Mouse (Mus musculus) bone marrow macrophage, adult 2 months (primary cell): ENCODE measurements around the gene Gm17662.

Experiments
- CTCF ChIP-seq: IDR thresholded peaks from 2 replicates; pipeline ENCODE4 v1.5.1; 2012; ENCODE audit warnings: low read depth, mild to moderate bottlenecking, low read length, moderate library complexity
- POLR2A ChIP-seq: IDR thresholded peaks from 2 replicates; pipeline ENCODE4 v1.6.1; 2012; ENCODE audit warnings: mild to moderate bottlenecking, low read depth, low read length, borderline replicate concordance

DNA sequence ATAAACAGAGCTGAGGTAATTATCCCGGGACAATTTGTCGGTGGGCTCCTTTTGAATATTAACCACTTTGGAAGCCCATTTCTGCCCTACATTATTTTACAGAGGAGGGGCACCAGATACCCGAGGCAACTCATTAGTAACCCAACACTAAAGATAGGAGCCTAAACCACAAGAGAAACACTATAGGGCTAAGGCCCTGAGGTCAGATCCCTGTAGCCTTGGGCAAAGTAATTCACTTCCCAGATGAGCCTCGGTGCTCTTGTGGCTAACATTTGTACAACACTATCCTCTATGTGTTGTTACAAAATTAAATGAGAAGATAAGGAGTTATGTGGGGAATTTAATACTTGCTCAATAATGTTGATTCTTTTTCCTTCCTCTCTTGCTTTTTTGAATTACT, 13.6 kb upstream of the Gm17662 start:
- TF ChIP-seq POLR2A, result no peak
- TF ChIP-seq CTCF, result no peak
